Mouse (Mus musculus) erythroid progenitor cell, adult 5-6 weeks (primary cell): ENCODE measurements around the gene Aldh2. TPM values are rescaled to one million over a fixed set of nuclear protein-coding genes. Genes with fewer than 3 reads are reported as not detected.

Experiments
- ATAC-seq: replicated peaks from 2 replicates; pipeline ENCODE4 v1.8.0; 2016; ENCODE audit warnings: moderate number of reproducible peaks, mild to moderate bottlenecking, moderate TSS enrichment, inconsistent platforms; ENCODE audit not compliant: poor library complexity, low FRiP score, severe bottlenecking
- total RNA-seq, 2 experiments: library from RNA; stranded (forward) in 1 of 2; stranded (reverse) in 1 of 2; fragments of 150-400 nt in 1 of 2; fragments of 186-747, 209-891 nt in 1 of 2; gene quantifications; 2 replicates each; pipeline versions ENCODE4 v1.2.3 to v1.2.4; 2015 to 2017; ENCODE audit warnings: low replicate concordance in 2 of 2

Gene Aldh2
- total RNA-seq, 2 experiments from 2014 or later, result 47.4 to 49.1 TPM

GRCm38 (mm10) chr5:121597332-121597731, 3.7 kb upstream of the Aldh2 start:
- no peak for ATAC-seq

- ATAC-seq, result no peak
Measured at GRCm38 (mm10) chr5:121596226-121596625, 2.6 kb upstream of the Aldh2 start.

GRCm38 (mm10) chr5:121595758-121596157, 2.1 kb upstream of the Aldh2 start:
- no peak for ATAC-seq

- no peak for ATAC-seq
Measured at GRCm38 (mm10) chr5:121594714-121595313, 1.2 kb upstream of the Aldh2 start.

- ATAC-seq, result no peak
Measured at GRCm38 (mm10) chr5:121592816-121593407, 712 bp downstream of the Aldh2 start.

- no peak for ATAC-seq
Measured at GRCm38 (mm10) chr5:121592064-121592815, 1.4 kb downstream of the Aldh2 start.

- ATAC-seq, result no peak
Measured at GRCm38 (mm10) chr5:121591417-121592063, 2.1 kb downstream of the Aldh2 start.

GRCm38 (mm10) chr5:121589928-121590327, 3.7 kb downstream of the Aldh2 start:
- no peak for ATAC-seq

GRCm38 (mm10) chr5:121586400-121587039, 7.1 kb downstream of the Aldh2 start:
- ATAC-seq, result 0 out of 2 replicates have a peak, but pooled peaks have one; percentile 23

- no peak for ATAC-seq
Measured at GRCm38 (mm10) chr5:121585699-121586098, 7.9 kb downstream of the Aldh2 start.

- no peak for ATAC-seq
Measured at GRCm38 (mm10) chr5:121585005-121585404, 8.6 kb downstream of the Aldh2 start.

GRCm38 (mm10) chr5:121583765-121584501, 9.7 kb downstream of the Aldh2 start:
- peak; percentile 62 for ATAC-seq

GRCm38 (mm10) chr5:121581945-121582344, 11.7 kb downstream of the Aldh2 start:
- no peak for ATAC-seq

- no peak for ATAC-seq
Measured at GRCm38 (mm10) chr5:121576927-121577488, 16.6 kb downstream of the Aldh2 start.

- no peak for ATAC-seq
Measured at GRCm38 (mm10) chr5:121575867-121576266, 17.8 kb downstream of the Aldh2 start.

GRCm38 (mm10) chr5:121574145-121574544, 19.5 kb downstream of the Aldh2 start:
- no peak for ATAC-seq

- no peak for ATAC-seq
Measured at GRCm38 (mm10) chr5:121570787-121571186, 22.8 kb downstream of the Aldh2 start.

- ATAC-seq, result no peak
Measured at GRCm38 (mm10) chr5:121569881-121570420, 23.7 kb downstream of the Aldh2 start.
